Mouse (Mus musculus): ENCODE data around the gene Olfr110.

- TF ChIP-seq ZC3H11A (IDR thresholded peaks at IDR 0.05; ENCODE audit: low read depth, low read length) (no peak), USF1 (IDR thresholded peaks at IDR 0.05; ENCODE audit: low read depth, low read length) (no peak), POLR2A (IDR thresholded peaks at IDR 0.05; ENCODE audit: control insufficient read depth in 1 of 2, insufficient read depth in 1 of 2, low read depth in 1 of 2, low read length in 2 of 2, poor library complexity in 1 of 2) (no peak), KAT2A (conservative IDR thresholded peaks at IDR 0.05; ENCODE audit: low read depth, low read length) (no peak)
These were observed 49.3 kb downstream of the Olfr110 start for GRCm38 (mm10) chr17:37541454-37542119.

Data from MEL (cell line).